Mouse (Mus musculus) gastrocnemius, adult 2 months (tissue): ENCODE data around the gene Olfr551. TPM values are rescaled to one million over a fixed set of nuclear protein-coding genes. Genes with fewer than 3 reads are reported as not detected.

Experiments used
- DNase-seq: peaks from one replicate; pipeline ENCODE4 v3.0.0; 2022
- H3K27ac ChIP-seq: fragments of 200-600 bp; 2 replicates; pipeline ENCODE4 v1.8.1; 2022; ENCODE audit warnings: mild to moderate bottlenecking
- H3K4me3 ChIP-seq: fragments of 200-600 bp; 2 replicates; pipeline ENCODE4 v1.8.1; 2022; ENCODE audit warnings: mild to moderate bottlenecking, moderate library complexity
- CTCF ChIP-seq: fragments of 200-600 bp; IDR thresholded peaks from 2 replicates; pipeline ENCODE4 v1.8.1; 2022; ENCODE audit warnings: antibody characterized with exemption, mild to moderate bottlenecking, moderate library complexity
- intact Hi-C: fragments of 180-260 bp; cut with DNase I; formaldehyde crosslinking; loops from one replicate; pipeline ENCODE4 v1.15.1; 2025
- total RNA-seq, 2 experiments: library from RNA; stranded (reverse); gene quantifications; 2 replicates each; pipeline ENCODE4 v1.2.3; 2021

The Olfr551 gene
- total RNA-seq, 2 experiments from 2014 or later, result not detected

DNA sequence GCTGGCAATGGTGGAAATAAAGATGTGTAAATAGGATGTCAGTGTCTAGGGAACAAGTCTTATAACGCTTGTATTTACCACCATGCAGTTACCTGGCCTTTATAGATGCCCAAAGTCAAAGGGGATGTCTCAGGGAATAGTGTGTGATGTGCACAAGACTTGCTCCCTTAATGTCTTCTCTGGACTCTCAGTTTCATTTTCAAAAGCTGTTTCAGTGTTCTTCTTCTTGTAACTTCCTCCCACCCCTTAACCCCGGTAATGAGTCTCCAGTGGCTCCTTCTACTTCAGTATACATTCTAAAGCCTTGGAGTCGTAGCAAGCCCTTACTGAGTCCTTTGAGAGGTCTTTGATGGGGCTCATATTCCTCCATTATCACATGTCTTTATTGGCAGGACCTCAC, 38.4 kb downstream of the Olfr551 start:
- no peak for DNase-seq
- intact Hi-C loops, result no loop called here
- no peak for TF ChIP-seq CTCF
- no peak overlapping the region for H3K4me3 ChIP-seq
- no peak overlapping the region for H3K27ac ChIP-seq

DNA sequence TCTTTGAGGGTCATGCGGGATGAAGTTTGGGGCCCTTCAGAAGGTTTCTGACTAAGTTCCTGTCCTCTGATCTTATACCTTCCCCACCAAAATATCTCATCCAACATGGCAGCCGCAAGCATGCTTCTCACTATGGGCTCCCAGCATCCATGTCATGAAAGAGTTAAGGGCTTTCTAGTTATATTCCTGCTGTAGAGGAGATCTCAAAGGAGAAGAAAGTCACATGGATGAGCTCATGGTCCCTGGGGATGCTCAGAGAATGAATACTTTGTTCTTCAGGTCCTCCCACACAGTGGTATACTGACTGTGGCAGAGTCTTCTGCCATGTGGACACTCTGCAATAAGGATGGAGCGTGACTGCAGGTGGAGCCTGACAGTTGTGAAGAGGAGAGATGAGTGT, 42.1 kb downstream of the Olfr551 start, which contains the start of gene Olfr549:
Gene Olfr549, plus strand, starts transcription at position 301 of the 400 bp plus-strand sequence.
- intact Hi-C loops, result no loop called here
- Histone ChIP-seq H3K27ac (no peak within 1 kb of the TSS), H3K4me3 (no peak within 1 kb of the TSS)
- no peak for TF ChIP-seq CTCF
- no peak for DNase-seq

DNA sequence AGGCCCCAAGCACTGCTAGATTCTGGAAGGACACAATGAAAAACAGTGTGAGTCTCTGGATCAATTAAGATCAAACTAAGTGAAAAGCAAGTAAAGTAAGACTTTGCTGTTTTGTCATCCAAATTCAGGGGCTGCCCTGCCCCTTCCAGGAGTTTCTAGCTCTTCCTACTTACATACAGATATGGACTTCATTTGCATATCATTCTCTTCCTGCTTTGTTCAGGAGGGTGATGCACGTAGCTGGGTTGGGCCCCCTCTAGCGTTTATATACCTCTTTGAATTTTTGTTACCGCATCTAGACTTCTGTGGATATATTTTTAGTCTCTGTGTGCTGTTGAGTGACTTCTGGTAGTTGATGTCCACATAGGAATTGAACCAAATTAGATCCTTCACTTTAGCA, 50.4 kb downstream of the Olfr551 start:
- Histone ChIP-seq H3K27ac (no peak overlapping the region), H3K4me3 (no peak overlapping the region)
- no peak for TF ChIP-seq CTCF
- intact Hi-C loops, result no loop called here
- DNase-seq, result no peak

DNA sequence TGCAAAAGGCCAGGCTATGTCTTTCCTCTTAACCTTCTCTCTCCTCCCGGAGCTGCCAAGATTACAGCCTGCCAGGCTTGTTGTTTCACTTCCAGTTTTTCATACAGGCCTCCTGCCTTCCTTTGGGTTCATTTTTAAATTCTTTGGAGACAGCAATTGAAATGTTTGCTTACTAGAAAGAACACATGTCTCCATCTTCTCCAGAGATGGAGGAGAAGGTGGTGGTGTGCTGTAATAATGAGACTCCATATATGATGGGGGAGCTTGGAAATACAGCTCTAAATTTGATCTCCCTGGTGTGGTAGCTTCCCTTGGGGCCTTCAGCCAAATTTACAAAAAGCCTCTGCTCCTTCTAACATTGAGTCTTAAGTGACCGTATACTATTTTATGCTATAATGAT, 51.1 kb downstream of the Olfr551 start, which contains the start of gene Olfr548-ps1:
Gene Olfr548-ps1, plus strand, starts transcription at position 301 of the 400 bp plus-strand sequence.
- TF ChIP-seq CTCF, result no peak
- DNase-seq, result no peak
- intact Hi-C loops, result no loop called here
- no peak within 1 kb of the TSS for H3K27ac ChIP-seq
- H3K4me3 ChIP-seq, result no peak within 1 kb of the TSS

DNA sequence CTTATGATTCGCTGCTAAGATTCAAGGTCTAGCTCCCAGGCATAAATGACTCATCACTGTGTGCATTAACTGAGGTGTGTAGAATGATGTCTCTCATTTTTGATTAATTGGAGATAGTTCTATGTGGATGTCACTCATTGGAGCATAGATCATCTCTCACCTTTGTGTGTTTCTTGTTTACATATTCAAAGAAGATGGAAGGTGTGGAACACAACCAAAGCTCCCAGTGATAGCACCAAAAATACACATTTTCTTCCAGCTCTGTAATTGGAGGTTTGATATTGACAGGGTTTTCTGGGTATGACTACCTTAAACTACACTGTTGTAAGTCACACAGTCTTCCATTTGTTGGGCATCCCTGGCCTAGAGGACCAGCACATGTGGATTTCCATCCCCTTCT, 57.2 kb downstream of the Olfr551 start, which contains the start of gene Olfr547:
Gene Olfr547, plus strand, starts transcription at position 301 of the 400 bp plus-strand sequence.
- no peak within 1 kb of the TSS for H3K4me3 ChIP-seq
- TF ChIP-seq CTCF, result no peak
- DNase-seq, result no peak
- intact Hi-C loops, result no loop called here
- no peak within 1 kb of the TSS for H3K27ac ChIP-seq

Other genes with a start within 250 kb of the Olfr551 start
- 10 to 100 TPM; 15.3 to 21.8 TPM for gene Rrm1, start 150.2 kb downstream of the Olfr551 start, total RNA-seq
- not detected for gene Olfr543, start 110.2 kb downstream of the Olfr551 start, total RNA-seq
- not detected for gene Olfr544, start 103.6 kb downstream of the Olfr551 start, total RNA-seq
- not detected for gene Olfr545, start 92.3 kb downstream of the Olfr551 start, total RNA-seq
- gene Olfr547, start 57.1 kb downstream of the Olfr551 start, total RNA-seq, result not detected
- not detected for gene Olfr548-ps1, start 51.0 kb downstream of the Olfr551 start, total RNA-seq
- gene Olfr549, start 42.0 kb downstream of the Olfr551 start, total RNA-seq, result not detected
- 1 to 10 TPM; 2.4 to 3.4 TPM for gene Trim21, start 26.4 kb downstream of the Olfr551 start, total RNA-seq
- under 1 TPM in 1 of 2 experiments, not detected in 1; 0.17 TPM for gene Olfr550, start 20.4 kb downstream of the Olfr551 start, total RNA-seq
- gene Olfr552, start 5.9 kb upstream of the Olfr551 start, total RNA-seq, result under 1 TPM; 0.06 to 0.20 TPM
- not detected for gene Olfr553, start 26.3 kb upstream of the Olfr551 start, total RNA-seq
- not detected for gene Olfr554, start 46.5 kb upstream of the Olfr551 start, total RNA-seq
- not detected for gene Olfr555, start 66.9 kb upstream of the Olfr551 start, total RNA-seq
- gene Olfr556, start 73.0 kb upstream of the Olfr551 start, total RNA-seq, result not detected
- gene Trim68, start 95.4 kb upstream of the Olfr551 start, total RNA-seq, result 1 to 10 TPM; 4.0 to 4.8 TPM
- gene Olfr557, start 104.0 kb upstream of the Olfr551 start, total RNA-seq, result not detected
- gene Olfr558, start 110.3 kb upstream of the Olfr551 start, total RNA-seq, result 1 to 10 TPM; 1.4 to 1.5 TPM
- not detected for gene Olfr33, start 127.2 kb upstream of the Olfr551 start, total RNA-seq
- gene Olfr559, start 135.6 kb upstream of the Olfr551 start, total RNA-seq, result not detected
- not detected for gene Olfr560, start 167.5 kb upstream of the Olfr551 start, total RNA-seq
- under 1 TPM; 0.33 to 0.61 TPM for gene Olfr78, start 167.6 kb upstream of the Olfr551 start, total RNA-seq
- not detected for gene Olfr561, start 179.3 kb upstream of the Olfr551 start, total RNA-seq
- gene Olfr564, start 211.6 kb upstream of the Olfr551 start, total RNA-seq, result not detected